Mouse (Mus musculus) lung, adult 2 months (tissue): ENCODE data around the gene Rmdn2.

ENCODE experiments used
- CTCF ChIP-seq: fragments of 200-500 bp; IDR thresholded peaks from 2 replicates; pipeline ENCODE4 v1.5.1; 2011; ENCODE audit warnings: mild to moderate bottlenecking, low read length, control low read depth; ENCODE audit not compliant: insufficient read depth
- POLR2A ChIP-seq: fragments of 200-500 bp; IDR thresholded peaks from 2 replicates; pipeline ENCODE4 v1.6.1; 2011; ENCODE audit warnings: low read depth, mild to moderate bottlenecking, control low read depth, low read length, borderline replicate concordance; ENCODE audit errors: extremely low read depth

DNA sequence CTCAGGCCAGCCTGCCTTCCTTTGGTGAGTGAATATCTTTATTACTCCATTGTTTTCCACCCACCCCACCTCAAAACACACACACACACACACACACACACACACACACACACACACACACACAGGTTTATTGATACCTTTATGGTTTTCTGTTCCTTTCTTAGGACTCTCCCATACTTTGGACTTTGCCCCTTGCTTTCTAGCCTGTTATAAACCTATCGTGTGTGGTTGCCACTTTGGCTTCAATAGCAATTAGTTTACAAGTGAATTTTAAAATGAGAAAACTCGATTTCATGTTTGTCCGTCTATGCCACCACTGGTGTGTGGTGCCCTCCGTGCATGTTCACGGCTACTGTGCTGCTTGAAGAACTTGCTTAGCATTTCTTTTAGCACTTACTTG is 7.3 kb downstream of the Rmdn2 start:
- no peak for TF ChIP-seq CTCF
- TF ChIP-seq POLR2A = no peak
